Mouse (Mus musculus) urinary bladder, adult 2 months (tissue): ENCODE data around the gene Hoxa6. TPM values are rescaled to one million over a fixed set of nuclear protein-coding genes. Genes with fewer than 3 reads are reported as not detected.

Source experiments
- DNase-seq: peaks from one replicate; pipeline ENCODE4 v3.0.0; 2022; ENCODE audit warnings: low spot score
- polyA plus RNA-seq: library from polyadenylated mRNA; depleted of rRNA; stranded (reverse); fragments of >200 nt; gene quantifications from 2 replicates; pipeline ENCODE4 v1.2.3, GENCODE M21; 2012; rRNA removed

Hoxa6 gene
- polyA plus RNA-seq, 1 experiment: 1.7 TPM

- DNase-seq: no peak
These were observed 43.7 kb downstream of the Hoxa6 start, which contains the start of gene Hoxa2 for GRCm38 (mm10) chr6:52164626-52165440. Gene Hoxa2, minus strand, starts transcription at chr6:52164831.

- no peak for DNase-seq
These were observed 44.4 kb downstream of the Hoxa6 start for GRCm38 (mm10) chr6:52164051-52164625.

- no peak for DNase-seq
These were observed 45.0 kb downstream of the Hoxa6 start for GRCm38 (mm10) chr6:52163366-52164031.

DNA sequence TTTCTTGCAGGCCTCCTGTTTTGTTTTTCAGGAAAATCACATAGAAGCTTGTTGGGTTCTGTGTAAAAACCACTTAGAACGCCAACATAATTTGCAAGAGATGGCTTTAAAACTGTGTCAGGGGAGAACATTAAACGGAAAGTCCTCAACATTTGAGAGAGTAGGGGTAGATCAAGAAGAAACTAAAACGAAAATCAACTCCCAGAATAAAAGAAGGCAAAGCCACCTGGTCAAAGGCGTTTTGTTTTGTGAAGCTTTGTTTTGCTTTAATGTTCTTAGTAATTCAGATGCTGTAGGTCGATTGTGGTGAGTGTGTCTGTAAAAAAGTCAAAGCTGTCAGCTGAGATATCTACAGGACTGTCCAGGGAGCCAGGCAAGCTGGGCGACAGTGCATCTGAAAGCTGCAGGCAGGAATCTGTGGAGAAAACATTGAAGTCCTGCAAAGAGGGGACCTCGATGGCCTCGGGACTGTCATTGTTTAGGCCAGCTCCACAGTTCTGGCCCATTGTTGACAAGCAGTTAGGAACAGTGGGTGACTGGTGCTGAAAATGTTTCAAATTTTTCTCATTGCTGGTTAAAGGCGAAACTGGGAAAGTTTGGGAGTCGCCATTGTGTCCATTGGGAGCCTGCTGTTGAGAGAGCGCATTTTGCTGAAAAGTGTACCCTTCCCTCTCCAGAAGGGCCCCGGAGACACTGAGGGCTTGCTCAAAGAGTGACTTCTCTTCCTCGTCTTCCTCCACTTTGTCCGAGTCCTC, 45.7 kb downstream of the Hoxa6 start:
- DNase-seq: no peak

GRCm38 (mm10) chr6:52162093-52162380, 46.5 kb downstream of the Hoxa6 start:
- no peak for DNase-seq

DNA sequence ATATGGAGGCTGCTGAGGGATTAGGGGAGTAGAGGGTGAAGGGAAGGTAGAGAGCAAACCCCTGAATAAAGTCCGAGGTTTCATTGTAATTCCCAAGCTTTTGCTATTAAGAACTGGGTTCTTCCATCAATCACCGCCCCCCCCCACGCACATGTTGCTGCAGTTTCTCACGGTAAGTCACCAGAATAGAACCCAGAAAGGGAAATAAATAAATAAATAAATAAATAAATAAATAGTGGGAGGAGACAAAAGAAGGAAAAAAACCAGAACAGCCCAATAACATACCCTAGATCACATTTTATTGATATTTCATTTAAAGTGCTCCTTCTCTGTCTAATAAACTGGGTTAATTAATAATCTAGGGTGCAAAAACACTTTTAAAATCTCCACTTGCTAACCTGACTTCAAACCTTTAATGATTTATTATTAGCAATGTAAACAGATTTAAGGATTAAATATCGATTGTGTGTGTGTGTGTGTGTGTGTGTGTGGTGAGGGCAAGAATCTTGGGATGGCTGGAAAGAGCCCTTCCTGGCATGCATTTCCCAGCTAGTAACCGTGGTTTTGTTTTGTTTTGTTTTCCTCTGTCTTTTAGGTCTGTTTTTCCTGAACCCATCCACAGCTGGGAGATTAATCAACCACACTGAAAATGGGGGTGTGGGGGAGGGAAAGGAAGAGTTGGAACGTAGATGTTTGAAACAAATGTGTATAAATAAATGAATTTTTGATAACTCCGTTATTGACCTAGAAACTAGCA, 47.0 kb downstream of the Hoxa6 start:
- no peak for DNase-seq

DNA sequence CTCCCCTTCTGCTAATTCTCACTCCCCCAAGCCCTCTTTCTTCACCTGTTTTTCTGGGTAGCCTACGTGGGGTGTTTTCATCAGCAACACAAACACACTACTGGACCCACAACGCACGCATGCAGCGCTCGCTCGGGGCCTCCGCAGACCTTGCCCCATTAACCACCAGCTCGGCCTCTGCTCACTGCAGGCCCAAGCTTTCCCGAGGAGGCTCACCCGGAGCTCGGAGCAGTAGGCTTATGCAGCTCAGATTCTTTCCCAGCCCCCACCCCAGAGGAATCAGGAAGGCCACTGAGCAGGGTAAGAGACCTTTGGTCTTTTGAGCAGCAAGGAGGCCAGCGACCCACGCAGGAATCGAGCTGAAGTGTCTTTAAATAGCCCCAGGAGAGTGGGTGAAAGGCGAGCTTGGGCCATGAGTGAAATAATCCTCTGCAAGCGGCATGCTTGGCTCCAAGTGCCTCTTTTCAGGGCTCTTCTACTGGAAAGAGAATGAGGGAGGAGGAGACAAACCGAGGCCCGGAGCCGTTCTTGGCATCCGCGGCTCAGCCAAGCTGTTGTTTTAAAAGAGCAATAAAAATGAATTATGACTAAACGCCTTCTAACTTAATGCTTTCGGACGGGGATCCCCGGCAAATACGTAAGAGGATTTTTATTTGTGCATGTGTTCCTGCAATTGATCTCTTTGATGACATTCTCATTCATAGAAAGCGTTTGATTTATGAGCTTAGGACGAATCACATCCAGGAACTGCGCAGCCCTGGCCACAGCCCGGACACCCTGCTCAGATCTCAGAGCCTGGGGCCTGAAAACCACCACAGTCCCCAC, 47.8 kb downstream of the Hoxa6 start:
- DNase-seq: no peak

- no peak for DNase-seq
These were observed 48.5 kb downstream of the Hoxa6 start for GRCm38 (mm10) chr6:52159979-52160378.

- DNase-seq: no peak
These were observed 49.3 kb downstream of the Hoxa6 start for GRCm38 (mm10) chr6:52159164-52159761.

DNA sequence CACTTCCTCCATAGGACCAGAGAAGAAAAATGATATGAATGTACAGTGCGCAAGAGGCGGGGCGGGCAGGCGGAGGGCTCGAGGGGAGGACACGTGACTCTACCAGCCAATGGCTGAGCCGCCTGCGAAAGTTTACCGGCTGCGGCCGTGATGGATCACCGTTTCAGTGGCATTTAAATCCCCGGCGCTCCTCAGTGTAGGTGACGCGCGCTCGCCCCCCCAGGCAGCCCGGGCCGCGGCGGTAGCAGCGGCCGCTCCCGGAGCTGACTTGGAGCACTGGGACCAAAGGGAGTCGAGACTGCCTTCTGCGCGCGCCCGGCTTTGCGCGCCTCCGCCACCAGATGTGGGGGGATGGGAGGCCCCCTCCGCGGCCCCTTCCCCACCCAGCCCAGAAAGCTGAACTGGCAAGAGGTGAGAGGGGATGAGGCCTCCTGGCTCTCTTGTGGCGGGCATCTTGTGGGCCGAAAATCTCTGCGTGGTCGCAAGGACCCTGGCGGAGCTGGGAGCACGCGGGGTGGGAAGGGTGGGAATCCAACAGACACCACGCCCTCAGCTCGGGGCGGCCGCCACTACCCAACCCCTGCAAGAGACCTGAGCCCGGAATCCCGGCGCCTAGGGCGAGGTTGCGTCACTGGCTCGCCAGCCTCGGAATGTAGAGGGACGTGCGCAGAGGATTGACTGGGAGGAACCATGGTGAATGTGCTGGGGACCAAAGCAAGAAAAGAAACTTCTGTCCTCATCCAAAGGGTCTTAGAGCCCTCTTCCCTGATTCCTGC, 50.1 kb downstream of the Hoxa6 start, which contains the start of gene Hoxa1:
Hoxa1 (minus strand) TSS at position 42 of the 776 bp plus-strand sequence.
- peak; percentile 65 for DNase-seq

DNA sequence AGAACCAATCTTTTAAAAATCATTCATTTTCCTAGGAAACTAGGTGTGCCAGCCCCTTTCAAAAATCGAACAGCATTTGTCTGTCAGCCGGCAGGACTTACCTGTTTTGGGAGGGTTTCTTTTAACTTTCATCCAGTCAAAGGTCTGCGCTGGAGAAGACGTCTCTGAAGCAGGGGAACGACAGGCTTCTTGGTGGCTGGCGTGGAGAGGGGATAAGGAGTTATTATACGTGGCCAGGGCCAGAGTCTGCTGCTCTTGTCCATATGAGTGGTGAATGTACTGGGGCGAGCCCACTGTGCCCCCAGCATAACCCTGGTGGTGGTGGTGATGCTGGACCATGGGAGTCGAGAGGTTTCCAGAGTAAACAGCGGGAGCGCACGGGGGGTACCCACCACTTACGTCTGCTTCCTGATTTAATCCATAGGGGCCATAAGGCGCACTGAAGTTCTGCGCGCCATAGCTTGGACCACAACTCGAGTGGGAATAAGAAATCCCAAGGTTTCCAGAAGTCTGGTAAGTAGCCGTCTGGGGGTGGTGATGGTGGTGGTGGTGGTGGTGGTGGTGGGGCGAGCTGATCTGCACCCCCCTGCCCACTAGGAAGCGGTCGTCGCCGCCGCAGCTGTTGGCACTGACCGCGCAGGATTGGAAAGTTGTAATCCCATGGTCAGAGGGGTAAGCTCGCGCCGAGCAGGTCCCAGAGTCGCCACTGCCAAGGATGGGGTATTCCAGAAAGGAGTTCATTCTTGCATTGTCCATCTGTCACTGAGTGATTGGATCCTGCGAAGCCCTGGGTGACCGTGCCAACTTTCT, 50.9 kb downstream of the Hoxa6 start:
- no peak for DNase-seq

GRCm38 (mm10) chr6:52156551-52157200, 51.8 kb downstream of the Hoxa6 start:
- no peak for DNase-seq

Other genes starting within 250 kb of the Hoxa6 start
- gene Skap2, start 196.2 kb downstream of the Hoxa6 start, polyA plus RNA-seq: 22.6 and 26.0 TPM in 2 replicates
- gene Hoxa1, start 50.4 kb downstream of the Hoxa6 start, polyA plus RNA-seq: 0.73 and 0.83 TPM in 2 replicates
- gene Hoxa2, start 43.9 kb downstream of the Hoxa6 start, polyA plus RNA-seq: 1.3 and 1.9 TPM in 2 replicates
- 0.04 and 0.07 TPM in 2 replicates for gene 5730596B20Rik, start 31.2 kb downstream of the Hoxa6 start, polyA plus RNA-seq
- 0.61 and 0.62 TPM in 2 replicates for gene Hoxa4, start 17.0 kb downstream of the Hoxa6 start, polyA plus RNA-seq
- 6.1 and 7.2 TPM in 2 replicates for gene Hoxa5, start 4.1 kb downstream of the Hoxa6 start, polyA plus RNA-seq
- gene Hoxa3, start 4.6 kb upstream of the Hoxa6 start, polyA plus RNA-seq: 3.7 and 6.0 TPM in 2 replicates
- 0.88 and 1.2 TPM in 2 replicates for gene Gm28308, start 4.6 kb upstream of the Hoxa6 start, polyA plus RNA-seq
- 27.6 and 28.6 TPM in 2 replicates for gene Hoxa7, start 13.1 kb upstream of the Hoxa6 start, polyA plus RNA-seq
- gene Hoxa9, start 22.4 kb upstream of the Hoxa6 start, polyA plus RNA-seq: 48.1 and 60.0 TPM in 2 replicates
- 79.4 and 93.6 TPM in 2 replicates for gene Hoxa10, start 32.1 kb upstream of the Hoxa6 start, polyA plus RNA-seq
- 25.4 and 29.2 TPM in 2 replicates for gene Hoxa11, start 37.1 kb upstream of the Hoxa6 start, polyA plus RNA-seq
- gene Hoxa13, start 52.2 kb upstream of the Hoxa6 start, polyA plus RNA-seq: 32.5 and 40.7 TPM in 2 replicates
- gene Evx1, start 104.8 kb upstream of the Hoxa6 start, polyA plus RNA-seq: 1.1 TPM in 2 replicates